In genomic region chr14:121328878-121329277, GRCm38 (mm10) we compare ENCODE assay signal across 25 mouse cellular contexts.
"Had no signal": no experiment of that assay in that cellular context is flagged by ENCODE, and none has a peak within 500 bp of the region (broad histone marks: within the 10 kb centered on the region; RNA-seq: fewer than 3 reads in every experiment).

No protein-coding gene starts in this region.

- H3K9ac ChIP-seq: heart, embryonic 12.5 days; hindbrain, embryonic 12.5 days; hindbrain, embryonic 14.5 days; intestine, embryonic 15.5 days; limb, embryonic 13.5 days; limb, embryonic 15.5 days; liver, embryonic 12.5 days; liver, embryonic 14.5 days had no signal

- H3K4me1 ChIP-seq: intestine, embryonic 15.5 days had no signal

- H3K27me3 ChIP-seq: heart, embryonic 12.5 days; hindbrain, embryonic 12.5 days; intestine, embryonic 15.5 days; limb, embryonic 13.5 days; limb, embryonic 15.5 days; liver, embryonic 12.5 days had no signal

- DNase-seq: gastrocnemius, postnatal 14 days; gastrocnemius, postnatal 36 days; heart, adult 18-20 months; heart, postnatal 10 days; heart, postnatal 36 days; kidney, adult 18-20 months; kidney, adult 8-10 months; kidney, postnatal 10 days; kidney, postnatal 36 days; layer of hippocampus, adult 9-11 months; layer of hippocampus, postnatal 36 days; left cerebral cortex, postnatal 4 days had no signal

- H3K4me2 ChIP-seq: heart, embryonic 12.5 days; hindbrain, embryonic 12.5 days; hindbrain, embryonic 14.5 days; intestine, embryonic 15.5 days; limb, embryonic 13.5 days; limb, embryonic 15.5 days; liver, embryonic 12.5 days had no signal

- H3K36me3 ChIP-seq: heart, embryonic 12.5 days; hindbrain, embryonic 12.5 days; intestine, embryonic 15.5 days; limb, embryonic 15.5 days had no signal

- H3K4me3 ChIP-seq: heart, embryonic 10.5 days; heart, embryonic 12.5 days; hindbrain, embryonic 10.5 days; hindbrain, embryonic 12.5 days; intestine, embryonic 15.5 days; limb, embryonic 13.5 days; limb, embryonic 15.5 days; liver, embryonic 12.5 days had no signal

- H3K27ac ChIP-seq: heart, embryonic 10.5 days; hindbrain, embryonic 10.5 days; hindbrain, embryonic 12.5 days; hindbrain, embryonic 14.5 days; intestine, embryonic 15.5 days; limb, embryonic 13.5 days; limb, embryonic 15.5 days; liver, embryonic 12.5 days; liver, embryonic 14.5 days had no signal

- ATAC-seq: hindbrain, embryonic 16.5 days; inflammation-experienced regulatory T-cells, adult 6 months; intestine, embryonic 15.5 days; intestine, postnatal 0 days; liver, embryonic 12.5 days had no signal

- H3K9me3 ChIP-seq: heart, embryonic 10.5 days; heart, embryonic 12.5 days; hindbrain, embryonic 10.5 days; hindbrain, embryonic 12.5 days; intestine, embryonic 15.5 days; limb, embryonic 13.5 days; limb, embryonic 15.5 days; liver, embryonic 12.5 days had no signal
